Mouse (Mus musculus): ENCODE measurements around the gene Ehbp1.

The Ehbp1 gene

DNA sequence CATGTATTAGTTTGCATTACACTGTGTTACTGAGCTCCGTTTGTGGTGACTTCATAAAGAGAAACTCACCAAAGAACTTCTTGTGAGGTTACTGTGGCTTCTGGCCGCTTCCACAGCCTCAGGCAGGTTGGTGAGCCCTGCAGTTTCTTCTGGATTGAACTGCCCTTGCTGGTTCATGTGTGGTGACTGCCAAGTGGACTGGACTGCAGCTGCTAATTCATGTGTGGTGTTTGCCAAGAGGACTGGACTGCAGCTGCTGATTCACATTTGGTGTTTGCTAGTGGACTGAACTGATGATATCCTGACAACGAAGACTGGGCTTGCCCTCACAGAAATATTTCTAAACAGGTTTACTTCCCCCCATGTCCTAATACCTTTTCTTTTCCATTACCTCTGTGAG lies 65.4 kb downstream of the Ehbp1 start:
- DNase-seq: no peak

DNA sequence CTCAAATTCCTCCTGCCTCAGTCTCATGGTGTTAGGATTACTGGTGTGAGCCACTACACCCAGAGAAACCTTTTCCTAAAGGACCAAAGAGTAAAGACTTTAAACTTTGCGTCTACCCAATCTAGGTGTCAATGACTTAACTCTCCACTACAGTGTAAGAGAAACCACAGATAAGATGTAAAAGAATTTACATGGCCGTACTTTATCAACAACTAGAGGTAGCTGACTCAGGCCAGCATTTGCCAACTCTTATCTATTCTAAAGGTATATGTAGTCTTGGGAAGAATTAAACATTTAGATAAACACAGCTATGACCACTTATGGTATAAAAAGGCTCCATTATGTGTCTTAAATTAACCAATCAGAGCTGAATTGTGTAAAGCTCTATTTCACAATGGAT lies 67.9 kb downstream of the Ehbp1 start:
- no peak for DNase-seq

DNA sequence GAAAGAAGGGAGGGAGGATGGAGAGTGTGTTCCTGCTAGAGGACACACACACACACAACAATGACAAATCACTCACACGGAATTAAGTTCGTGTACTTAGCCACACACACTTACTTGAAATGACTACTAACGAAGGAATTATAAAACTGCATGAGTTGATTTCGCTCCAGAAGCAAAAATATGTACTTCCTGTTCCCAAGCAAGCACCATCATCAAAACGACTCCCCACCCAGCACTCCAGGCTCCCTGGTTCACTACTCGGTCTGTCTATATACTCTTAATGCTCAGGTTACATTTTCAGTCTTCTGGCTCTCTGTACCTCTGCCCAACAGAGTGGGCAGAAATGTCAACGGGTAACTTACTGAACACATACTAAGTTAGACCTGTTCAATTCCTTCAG lies 68.7 kb downstream of the Ehbp1 start:
- no peak for DNase-seq

DNA sequence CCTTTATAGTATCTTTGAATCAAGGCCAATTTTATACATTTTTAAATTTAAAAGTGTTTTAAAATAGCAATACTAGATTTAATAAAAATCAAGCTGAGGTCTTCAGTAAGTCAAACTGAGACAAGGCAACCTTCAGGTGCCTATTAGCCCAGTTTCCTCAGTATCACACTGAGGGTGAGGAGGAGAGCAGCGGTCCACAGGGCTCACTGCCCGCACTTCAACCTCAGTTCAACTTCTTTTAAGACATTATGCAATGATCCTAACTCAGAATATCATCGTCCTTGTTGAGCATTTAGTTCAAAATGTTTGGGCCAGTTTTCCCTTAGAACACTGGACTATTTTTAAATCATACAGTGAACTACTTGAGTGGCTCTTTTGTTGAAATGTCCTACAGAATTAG lies 70.2 kb downstream of the Ehbp1 start:
- no peak for DNase-seq

DNA sequence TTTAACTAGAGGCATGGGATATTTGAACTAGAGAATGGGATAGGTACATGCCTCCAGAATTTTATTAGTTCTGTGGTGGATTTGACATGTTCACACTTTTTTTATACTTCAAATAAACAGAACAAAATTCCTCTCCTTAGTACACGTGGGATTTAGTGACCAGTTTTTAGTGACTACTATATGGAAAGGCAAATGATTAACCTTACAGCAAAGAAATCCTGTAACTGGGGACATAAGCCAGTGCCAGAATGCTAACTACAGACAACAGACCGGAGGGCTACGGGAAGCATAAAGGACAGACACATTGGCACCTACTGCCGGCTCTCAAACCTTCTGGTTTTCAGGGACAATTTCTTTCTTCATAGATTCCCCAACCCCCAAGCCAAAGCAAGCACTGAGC lies 72.4 kb downstream of the Ehbp1 start:
- DNase-seq: no peak

DNA sequence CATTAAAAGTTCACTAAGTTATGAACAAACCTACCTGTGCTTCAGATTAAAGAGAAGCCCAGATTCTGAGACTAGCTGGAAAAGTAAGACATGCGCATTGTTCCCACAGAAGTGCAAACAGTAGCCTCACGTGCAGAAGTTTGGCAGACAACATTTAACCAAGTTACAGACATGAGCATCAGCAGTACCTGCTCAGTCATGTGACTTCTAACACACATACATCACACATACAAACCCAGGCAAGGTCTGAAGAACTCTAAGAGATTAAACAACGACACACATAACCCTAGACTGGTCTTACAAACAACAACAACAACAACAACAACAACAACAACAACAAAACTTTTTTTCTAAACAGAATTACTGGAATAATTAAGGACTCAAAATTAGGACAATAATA lies 72.9 kb downstream of the Ehbp1 start:
- DNase-seq: no peak

DNA sequence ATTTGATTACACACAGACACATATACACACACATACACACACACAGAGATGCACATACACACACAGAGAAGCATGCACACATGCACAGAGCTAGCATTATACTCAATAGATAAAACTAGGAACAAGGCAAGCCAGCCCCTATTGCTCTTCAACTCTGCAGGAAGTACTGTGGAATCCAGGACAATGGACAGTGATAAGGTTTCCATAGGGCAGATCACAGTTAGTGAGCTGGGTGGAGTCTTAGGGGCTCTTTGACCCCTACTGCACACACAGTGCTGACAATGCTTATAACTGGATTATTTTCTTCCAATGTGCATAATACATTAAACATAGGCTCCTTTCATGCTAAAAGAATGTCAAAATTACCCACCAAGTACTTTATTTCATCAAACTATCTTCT lies 75.1 kb downstream of the Ehbp1 start:
- no peak for DNase-seq

DNA sequence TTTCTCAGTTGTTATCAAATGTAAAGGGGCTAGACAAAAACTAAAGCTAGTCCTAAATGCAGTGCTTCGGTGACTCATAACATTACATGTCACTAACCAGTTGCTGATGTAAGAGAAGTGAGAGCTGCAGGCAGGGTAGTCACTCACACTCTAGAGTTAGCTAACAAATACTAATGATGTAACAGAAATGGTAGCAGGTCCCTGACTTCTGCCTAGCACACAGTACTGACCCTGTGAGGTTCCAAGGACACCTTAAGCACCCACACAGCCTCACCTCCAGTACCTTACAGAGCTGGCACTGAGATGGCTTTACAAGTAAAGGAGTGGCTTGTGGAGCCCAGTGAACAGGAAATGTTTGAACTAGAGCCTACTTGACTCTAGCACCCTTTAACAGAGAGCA lies 86.7 kb downstream of the Ehbp1 start:
- DNase-seq: no peak

DNA sequence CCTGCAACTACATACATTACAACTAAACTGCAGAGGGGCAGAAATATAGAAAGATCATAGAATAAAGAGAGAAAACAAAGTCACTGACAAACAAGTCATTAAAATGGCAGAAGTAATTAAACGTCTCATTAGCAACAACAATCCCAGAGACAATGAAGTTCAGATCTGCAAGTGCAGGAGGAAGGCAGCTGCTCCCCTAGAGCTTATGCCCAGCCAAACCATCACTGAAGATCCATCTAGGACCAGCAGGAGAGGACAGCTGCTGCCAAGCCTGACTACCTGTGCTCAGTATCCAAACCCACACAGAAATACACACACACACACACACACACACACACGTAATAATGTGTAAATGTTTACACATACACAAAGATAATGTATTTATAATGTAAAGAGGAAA lies 92.7 kb downstream of the Ehbp1 start:
- DNase-seq: no peak

DNA sequence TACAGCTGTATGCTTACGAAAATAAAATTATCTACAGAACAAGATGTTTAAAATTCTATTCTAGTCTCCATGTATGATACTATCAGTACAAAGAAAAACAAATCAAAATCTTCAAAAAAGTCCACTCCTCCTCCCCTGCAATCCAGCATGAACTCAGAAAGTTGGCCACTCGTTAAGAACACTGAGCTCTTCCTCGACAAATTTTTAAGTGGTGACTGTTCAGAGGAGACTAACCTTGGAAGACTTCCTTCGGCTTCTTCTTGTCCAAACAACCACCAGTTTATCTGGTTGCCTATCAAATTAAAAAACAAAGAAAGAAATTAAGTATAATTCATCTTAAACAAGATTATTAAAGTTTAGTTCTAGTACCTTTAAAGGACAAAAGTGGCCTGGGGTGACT lies 94.4 kb downstream of the Ehbp1 start:
- no peak for DNase-seq

DNA sequence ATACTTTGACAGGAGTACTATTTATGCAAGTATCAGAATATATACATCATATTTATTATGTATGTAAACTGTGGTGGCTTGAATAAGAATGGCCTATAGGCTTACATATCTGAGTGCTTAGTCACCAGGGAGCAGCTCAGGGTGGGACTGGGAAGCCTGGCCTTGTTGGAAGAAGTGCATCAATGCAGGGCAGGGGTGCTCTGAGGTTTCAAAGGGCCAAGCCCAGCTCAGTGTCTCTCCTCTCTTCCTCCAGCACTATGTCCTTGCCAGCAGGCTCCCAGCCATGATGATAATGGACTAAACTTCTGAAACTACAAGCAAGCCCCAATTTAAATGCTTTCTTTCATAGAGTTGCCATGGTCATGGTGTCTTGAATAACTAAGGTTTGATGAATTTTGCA lies 95.0 kb downstream of the Ehbp1 start:
- DNase-seq: no peak

DNA sequence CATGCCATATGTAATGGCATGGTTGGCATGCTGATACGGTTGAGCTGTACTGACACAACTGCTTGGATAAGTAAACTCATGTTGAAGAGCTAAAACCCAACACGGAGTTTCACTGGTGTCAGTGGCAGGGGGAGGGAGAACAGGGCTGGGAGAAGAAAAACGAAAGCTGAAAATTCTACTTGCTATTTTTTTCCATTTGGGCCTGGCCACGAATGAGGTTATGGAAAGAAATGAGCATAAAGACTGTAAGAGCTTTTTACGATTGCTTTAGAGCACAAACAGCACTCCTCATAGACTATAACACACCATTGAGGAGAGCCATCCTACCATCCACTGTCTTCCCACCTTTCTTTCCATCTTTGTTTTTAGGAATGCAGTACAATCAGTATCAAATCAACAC lies 106.5 kb downstream of the Ehbp1 start:
- DNase-seq: no peak

DNA sequence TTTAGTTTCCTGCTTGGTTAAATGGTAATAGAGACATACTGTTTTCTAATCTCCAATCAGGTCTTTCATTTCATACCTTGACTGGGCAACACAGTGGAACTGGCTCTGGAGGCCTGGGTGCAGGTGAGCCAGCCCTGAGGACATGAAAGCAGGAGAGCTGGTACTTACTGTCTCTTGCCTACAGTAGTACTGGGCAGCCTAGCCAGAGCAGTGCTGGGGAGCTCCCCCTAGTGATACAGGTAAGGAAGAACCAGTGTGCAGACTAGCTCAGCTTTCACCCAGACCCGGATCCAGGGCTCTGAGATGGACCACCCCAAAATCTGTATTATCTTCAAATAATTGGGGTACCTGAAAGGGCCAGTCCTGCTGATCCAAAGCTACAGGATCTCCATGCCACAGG lies 107.4 kb downstream of the Ehbp1 start:
- DNase-seq: peak; percentile 11

DNA sequence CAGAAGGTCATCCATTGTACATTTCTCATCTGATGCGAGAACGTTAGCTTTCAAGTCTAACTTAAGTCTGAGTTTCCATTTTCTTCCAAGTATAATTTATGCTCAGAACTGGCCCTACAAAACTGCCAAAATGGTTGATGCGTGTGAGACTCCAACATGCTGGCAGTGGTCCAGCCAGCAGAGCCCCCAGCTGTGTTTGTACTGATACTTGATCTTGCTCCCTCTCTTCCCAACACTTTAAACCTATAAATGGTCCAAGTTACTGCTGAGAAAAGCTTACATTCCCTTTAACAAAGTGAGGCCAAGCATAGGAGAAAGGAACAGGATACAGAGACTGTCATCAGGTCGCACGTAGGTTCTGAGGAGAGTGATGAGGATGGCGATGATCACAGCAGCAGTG lies 111.2 kb downstream of the Ehbp1 start:
- no peak for DNase-seq

DNA sequence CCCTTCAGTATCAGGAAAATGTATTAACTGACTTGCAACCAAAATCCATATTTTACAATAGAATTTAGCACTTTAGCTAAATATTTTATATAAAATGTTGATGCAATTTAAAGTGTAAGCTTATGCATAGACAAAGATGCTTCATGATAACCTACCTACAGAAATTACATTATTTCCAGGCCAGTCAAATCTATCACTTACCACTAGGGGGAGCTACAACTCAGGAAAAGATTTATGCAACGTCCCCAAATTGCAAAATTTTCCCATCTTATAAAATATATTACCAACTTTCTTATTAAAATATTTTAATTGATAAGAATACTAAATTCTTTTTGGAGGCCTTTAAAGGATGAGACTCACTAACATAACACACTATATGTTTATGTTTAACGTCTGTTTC lies 116.5 kb downstream of the Ehbp1 start:
- no peak for DNase-seq

DNA sequence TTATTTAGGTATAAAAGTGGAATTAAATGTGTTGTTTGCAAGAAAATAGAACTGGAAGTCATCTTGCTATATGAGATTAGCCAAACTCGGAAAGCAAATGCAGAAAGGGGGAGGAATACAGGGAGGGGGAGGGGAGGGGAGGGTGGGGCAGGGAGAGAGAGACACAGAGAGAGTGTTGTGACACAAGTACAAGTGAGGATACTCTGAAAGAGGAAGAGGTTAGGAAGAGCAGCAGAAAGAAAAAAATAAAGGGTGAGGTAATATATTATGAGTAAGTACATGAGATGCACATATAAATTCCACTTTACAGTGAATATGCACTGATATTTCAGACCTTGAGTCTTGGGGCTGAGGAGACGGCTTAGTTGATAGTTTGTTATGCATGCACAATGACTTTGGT lies 123.9 kb downstream of the Ehbp1 start:
- no peak for DNase-seq

DNA sequence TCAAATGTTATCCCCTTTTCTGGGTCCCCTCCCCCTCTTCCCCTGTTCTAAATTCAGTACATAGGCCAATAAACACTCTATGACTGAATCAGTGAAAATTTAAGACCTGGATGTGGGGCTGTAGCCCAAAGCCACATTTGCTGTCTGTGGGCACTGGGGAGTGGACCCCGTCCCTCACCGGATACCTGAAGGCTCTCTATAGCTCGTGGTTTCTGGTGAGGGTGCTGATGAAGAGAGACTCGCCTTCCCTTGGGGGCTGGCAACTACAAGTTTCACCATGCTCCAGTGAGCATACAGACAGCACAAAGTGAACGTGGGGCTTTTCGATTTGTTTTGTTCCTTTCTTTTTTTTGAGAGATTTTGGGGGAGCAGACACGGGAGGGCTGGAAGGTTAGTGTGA lies 125.2 kb downstream of the Ehbp1 start:
- no peak for DNase-seq

DNA sequence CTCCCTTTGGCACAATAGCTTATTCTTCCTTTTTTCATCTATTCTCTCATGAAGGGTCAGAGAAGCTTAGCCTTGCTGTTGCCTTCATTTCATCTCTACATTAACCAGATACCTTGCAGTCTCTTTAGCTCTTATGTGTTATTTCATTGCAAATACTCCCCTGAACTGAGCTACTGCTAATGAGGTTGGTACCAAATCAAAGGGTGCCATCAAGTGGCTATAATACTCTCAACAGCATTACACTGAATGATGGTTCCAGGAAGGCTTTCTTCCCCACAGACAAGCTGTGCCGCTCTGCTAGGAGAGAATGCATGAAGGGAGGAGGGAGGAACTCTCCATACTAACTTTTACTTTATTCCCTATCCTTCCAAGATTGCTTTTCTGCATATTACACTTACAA lies 135.5 kb downstream of the Ehbp1 start:
- no peak for DNase-seq

DNA sequence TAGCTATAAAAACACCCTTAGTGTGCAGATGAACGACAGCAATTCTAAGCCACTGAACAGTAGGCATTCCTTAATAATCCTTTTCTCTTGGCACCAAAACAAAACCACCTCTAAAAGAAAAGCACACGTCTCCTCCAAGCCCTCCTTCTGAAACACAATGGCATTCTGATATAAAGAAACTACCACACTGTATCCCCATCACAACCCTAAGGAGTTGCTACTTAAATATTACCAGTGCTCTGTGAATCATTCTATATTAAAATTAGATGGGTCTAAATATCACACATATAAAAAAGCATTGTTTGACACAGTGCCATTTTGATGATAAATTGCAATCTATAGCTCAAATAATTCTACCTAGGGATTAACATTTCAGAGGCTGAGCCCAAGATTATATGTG lies 135.9 kb downstream of the Ehbp1 start:
- no peak for DNase-seq

DNA sequence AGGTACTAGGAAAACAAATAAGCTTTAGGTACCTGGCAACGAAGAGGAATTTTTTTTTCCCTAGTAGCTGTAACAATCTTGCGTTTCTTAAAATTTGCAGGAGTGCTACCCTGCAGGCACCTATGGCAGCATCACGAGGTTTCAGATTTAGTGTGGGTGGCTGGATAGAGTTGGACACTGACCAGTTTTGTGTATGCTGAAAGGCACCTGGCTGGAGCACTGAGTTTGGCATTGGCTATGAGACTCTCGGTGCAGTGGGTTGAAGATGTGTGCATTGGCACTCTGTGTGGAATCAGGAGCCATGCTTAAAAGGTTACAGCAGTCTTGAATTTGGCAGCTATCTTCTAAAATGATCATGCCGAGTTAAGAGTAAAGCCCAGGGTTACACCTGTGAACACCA lies 138.7 kb downstream of the Ehbp1 start:
- DNase-seq: no peak

DNA sequence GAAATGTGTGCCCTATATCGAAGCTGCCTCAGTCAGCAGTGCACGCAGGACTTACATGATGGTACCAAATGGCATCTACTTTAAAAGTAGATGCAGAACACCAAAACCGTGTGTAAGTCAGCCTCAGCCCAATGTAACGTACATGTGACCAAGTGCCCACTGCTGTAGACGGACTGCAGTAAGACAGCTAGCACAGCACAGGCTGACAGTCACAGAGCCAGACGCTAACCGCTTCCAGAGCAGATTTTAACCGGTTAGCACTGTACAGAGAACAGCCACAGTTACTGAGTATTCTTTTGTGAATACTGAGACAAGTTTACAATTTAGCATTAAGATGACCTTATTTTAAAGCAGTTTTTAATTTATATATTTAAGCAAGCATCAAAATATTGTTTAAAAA lies 141.0 kb downstream of the Ehbp1 start:
- DNase-seq: no peak

DNA sequence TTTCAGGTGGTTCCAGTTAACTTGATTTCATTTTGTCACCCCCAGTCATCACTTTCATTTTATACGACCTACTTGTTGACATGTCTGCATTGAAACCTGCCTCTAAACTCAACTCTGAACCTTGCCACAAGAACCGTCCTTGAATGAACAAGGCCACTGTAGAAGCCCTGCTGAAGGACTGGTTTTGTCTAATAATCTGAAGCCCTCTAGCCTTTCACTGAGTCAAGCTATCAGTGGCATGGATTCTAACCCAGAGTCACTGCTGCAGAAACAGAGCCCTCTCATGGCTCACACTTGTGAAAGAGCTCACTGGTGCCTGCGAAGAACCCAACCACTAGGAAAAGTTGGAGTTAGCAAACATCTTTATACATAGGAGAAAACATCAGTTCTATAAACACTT lies 142.2 kb downstream of the Ehbp1 start:
- no peak for DNase-seq

DNA sequence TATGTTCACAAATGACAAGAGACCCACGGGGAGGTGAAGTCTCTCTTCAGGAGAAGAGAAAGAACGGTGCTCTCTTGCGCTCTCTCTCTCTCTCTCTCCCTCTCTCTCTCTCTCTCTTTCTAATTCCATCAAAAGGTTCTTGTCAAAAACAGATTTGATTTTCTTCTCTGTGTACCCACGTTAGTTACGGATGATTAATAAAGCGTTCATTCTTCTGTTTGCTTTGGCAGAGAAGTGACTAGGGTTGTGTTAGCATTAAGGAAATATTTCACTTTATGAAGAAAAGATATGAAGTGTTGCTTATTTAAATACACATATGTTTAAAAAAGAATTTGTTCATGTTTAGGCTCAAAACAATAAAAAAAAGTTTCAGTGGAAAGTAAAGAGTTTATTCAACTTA lies 143.7 kb downstream of the Ehbp1 start:
- DNase-seq: no peak

DNA sequence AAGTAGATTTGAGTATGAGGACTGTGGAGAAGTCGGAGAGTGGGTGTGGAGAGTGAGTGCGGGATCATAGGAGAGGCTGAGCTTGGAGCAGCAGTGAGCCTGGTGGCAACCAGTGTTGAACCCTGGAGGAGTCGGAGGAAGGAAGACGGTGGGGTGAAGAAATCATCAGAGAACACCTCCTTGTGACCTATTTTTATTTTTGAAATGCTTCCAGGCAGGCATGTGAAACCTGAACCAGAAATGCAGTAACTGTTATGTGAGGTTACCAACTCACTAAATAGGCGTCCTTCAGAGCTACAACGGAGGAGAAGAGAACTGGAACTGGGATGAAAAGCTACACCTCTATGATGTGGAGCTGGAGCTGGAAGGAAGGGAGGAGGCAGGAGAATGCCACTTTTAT lies 144.2 kb downstream of the Ehbp1 start:
- DNase-seq: no peak

DNA sequence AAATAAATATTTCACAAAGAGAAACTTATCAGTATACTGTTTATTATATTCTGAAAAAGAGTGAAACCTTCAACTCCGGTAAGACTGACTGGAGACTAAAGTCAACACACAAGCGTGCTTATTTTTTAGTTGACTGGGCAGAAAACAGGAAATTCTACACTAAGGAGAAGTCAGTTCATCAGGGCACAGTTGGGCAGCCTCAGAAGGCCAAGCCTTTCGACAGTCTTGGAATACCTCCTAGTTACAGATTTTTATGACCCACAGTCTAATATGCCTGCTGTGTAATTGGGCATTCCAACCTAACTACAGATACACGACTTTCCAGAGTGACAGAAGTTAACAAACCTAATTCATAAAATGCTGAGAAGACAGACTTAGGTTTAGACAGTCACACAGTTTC lies 145.3 kb downstream of the Ehbp1 start:
- no peak for DNase-seq

DNA sequence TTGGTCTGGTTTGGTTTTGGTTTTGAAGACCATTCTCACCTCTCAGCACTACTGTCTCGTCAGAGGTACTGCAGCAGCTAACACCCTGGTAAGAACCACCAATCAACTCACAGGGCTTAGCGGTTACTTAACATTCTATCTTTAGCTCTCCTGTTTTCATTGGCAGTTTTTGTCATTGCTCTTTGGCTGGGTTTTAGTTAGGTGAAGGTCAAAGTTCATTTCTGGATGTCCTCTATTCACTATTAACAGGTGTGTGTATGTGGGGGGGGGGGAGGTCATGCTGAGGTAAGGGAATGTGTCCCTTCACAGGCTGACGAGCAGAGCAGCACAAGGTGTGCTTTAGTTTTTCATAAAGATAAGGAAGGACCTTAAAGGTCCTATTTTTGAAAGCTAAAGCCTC lies 147.5 kb downstream of the Ehbp1 start:
- no peak for DNase-seq

DNA sequence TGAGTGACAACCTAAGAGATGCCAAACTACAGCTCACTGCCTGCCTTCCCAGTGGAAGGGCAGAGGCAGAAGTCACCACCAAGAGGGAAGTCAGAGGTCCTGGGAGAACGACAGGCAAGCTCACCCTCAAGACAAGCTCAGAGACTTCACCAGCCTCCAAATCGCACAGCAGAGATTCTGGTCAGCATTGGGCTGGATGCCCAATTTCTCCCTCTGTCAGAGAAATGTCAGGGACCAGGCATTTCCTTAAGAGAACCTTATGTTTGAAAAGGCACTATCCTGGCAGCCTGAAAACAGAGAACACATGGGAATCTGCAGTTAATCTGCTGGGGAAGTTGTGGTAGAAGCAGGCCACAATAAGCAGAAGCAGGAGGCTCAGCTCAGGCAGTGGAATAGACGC lies 151.5 kb downstream of the Ehbp1 start:
- no peak for DNase-seq

Measured in cerebellum, adult 11 months (tissue).